Mouse (Mus musculus) liver (tissue): Measurements from ENCODE around the gene Atxn1.

Experiments
- DNase-seq: peaks from one replicate; pipeline ENCODE4 v3.0.0-alpha.2; 2020; ENCODE audit warnings: mixed read lengths

Gene Atxn1

GRCm38 (mm10) chr13:45924555-45924954, 40.3 kb downstream of the Atxn1 start:
- DNase-seq = no peak

- no peak for DNase-seq
Measured at GRCm38 (mm10) chr13:45923086-45923485, 41.7 kb downstream of the Atxn1 start.

GRCm38 (mm10) chr13:45922467-45922866, 42.3 kb downstream of the Atxn1 start:
- no peak for DNase-seq

GRCm38 (mm10) chr13:45918956-45919711, 45.7 kb downstream of the Atxn1 start:
- DNase-seq = no peak

- no peak for DNase-seq
Measured at GRCm38 (mm10) chr13:45918006-45918380, 46.8 kb downstream of the Atxn1 start.

- DNase-seq = no peak
Measured at GRCm38 (mm10) chr13:45917058-45918005, 47.5 kb downstream of the Atxn1 start.

GRCm38 (mm10) chr13:45915921-45916320, 48.9 kb downstream of the Atxn1 start:
- DNase-seq = no peak

- no peak for DNase-seq
Measured at GRCm38 (mm10) chr13:45915026-45915425, 49.8 kb downstream of the Atxn1 start.

GRCm38 (mm10) chr13:45914117-45914516, 50.7 kb downstream of the Atxn1 start:
- no peak for DNase-seq

GRCm38 (mm10) chr13:45911848-45912247, 53.0 kb downstream of the Atxn1 start:
- DNase-seq = no peak

- DNase-seq = no peak
Measured at GRCm38 (mm10) chr13:45911069-45911468, 53.7 kb downstream of the Atxn1 start.

- DNase-seq = no peak
Measured at GRCm38 (mm10) chr13:45910348-45910747, 54.5 kb downstream of the Atxn1 start.

- DNase-seq = no peak
Measured at GRCm38 (mm10) chr13:45907181-45907691, 57.6 kb downstream of the Atxn1 start.

GRCm38 (mm10) chr13:45906438-45907166, 58.2 kb downstream of the Atxn1 start:
- DNase-seq = no peak

GRCm38 (mm10) chr13:45904955-45905354, 59.9 kb downstream of the Atxn1 start:
- no peak for DNase-seq

GRCm38 (mm10) chr13:45904456-45904855, 60.4 kb downstream of the Atxn1 start:
- no peak for DNase-seq

GRCm38 (mm10) chr13:45903519-45904274, 61.1 kb downstream of the Atxn1 start:
- peak; percentile 62 for DNase-seq

GRCm38 (mm10) chr13:45902457-45902856, 62.4 kb downstream of the Atxn1 start:
- no peak for DNase-seq

- no peak for DNase-seq
Measured at GRCm38 (mm10) chr13:45900776-45901175, 64.0 kb downstream of the Atxn1 start.

- no peak for DNase-seq
Measured at GRCm38 (mm10) chr13:45897571-45897970, 67.2 kb downstream of the Atxn1 start.

GRCm38 (mm10) chr13:45894760-45895159, 70.0 kb downstream of the Atxn1 start:
- DNase-seq = no peak

- no peak for DNase-seq
Measured at GRCm38 (mm10) chr13:45894234-45894633, 70.6 kb downstream of the Atxn1 start.
